Mouse (Mus musculus): Measurements from ENCODE around the gene Zdhhc14.
A peak's percentile ranks its signal among the peaks of the same experiment; 100 is the strongest.

Gene Zdhhc14

GRCm38 (mm10) chr17:5660317-5661080, 168.1 kb downstream of the Zdhhc14 start:
- DNase-seq (ENCODE audit: low read depth, low spot score): no peak

GRCm38 (mm10) chr17:5666652-5667051, 174.3 kb downstream of the Zdhhc14 start:
- DNase-seq (ENCODE audit: low read depth, low spot score): no peak

- DNase-seq (ENCODE audit: low read depth, low spot score): no peak
Observed at GRCm38 (mm10) chr17:5668456-5668855, 176.1 kb downstream of the Zdhhc14 start.

GRCm38 (mm10) chr17:5668981-5669380, 176.6 kb downstream of the Zdhhc14 start:
- DNase-seq (ENCODE audit: low read depth, low spot score): peak; percentile 3

- DNase-seq (ENCODE audit: low read depth, low spot score): no peak
Observed at GRCm38 (mm10) chr17:5675951-5676350, 183.6 kb downstream of the Zdhhc14 start.

- DNase-seq (ENCODE audit: low read depth, low spot score): no peak
Observed at GRCm38 (mm10) chr17:5679315-5679714, 187.0 kb downstream of the Zdhhc14 start.

GRCm38 (mm10) chr17:5685324-5685723, 193.0 kb downstream of the Zdhhc14 start:
- DNase-seq (ENCODE audit: low read depth, low spot score): no peak

GRCm38 (mm10) chr17:5687810-5688209, 195.5 kb downstream of the Zdhhc14 start:
- DNase-seq (ENCODE audit: low read depth, low spot score): no peak

- DNase-seq (ENCODE audit: low read depth, low spot score): no peak
Observed at GRCm38 (mm10) chr17:5688222-5688621, 195.9 kb downstream of the Zdhhc14 start.

GRCm38 (mm10) chr17:5688669-5689068, 196.3 kb downstream of the Zdhhc14 start:
- no peak for DNase-seq (ENCODE audit: low read depth, low spot score)

- no peak for DNase-seq (ENCODE audit: low read depth, low spot score)
Observed at GRCm38 (mm10) chr17:5690746-5691535, 198.6 kb downstream of the Zdhhc14 start.

- no peak for DNase-seq (ENCODE audit: low read depth, low spot score)
Observed at GRCm38 (mm10) chr17:5692661-5693060, 200.3 kb downstream of the Zdhhc14 start.

- no peak for DNase-seq (ENCODE audit: low read depth, low spot score)
Observed at GRCm38 (mm10) chr17:5693256-5693655, 200.9 kb downstream of the Zdhhc14 start.

- no peak for DNase-seq (ENCODE audit: low read depth, low spot score)
Observed at GRCm38 (mm10) chr17:5698447-5699096, 206.2 kb downstream of the Zdhhc14 start.

- DNase-seq (ENCODE audit: low read depth, low spot score): no peak
Observed at GRCm38 (mm10) chr17:5710320-5711104, 218.2 kb downstream of the Zdhhc14 start.

- DNase-seq (ENCODE audit: low read depth, low spot score): no peak
Observed at GRCm38 (mm10) chr17:5711861-5712260, 219.5 kb downstream of the Zdhhc14 start.

GRCm38 (mm10) chr17:5713141-5713540, 220.8 kb downstream of the Zdhhc14 start:
- DNase-seq (ENCODE audit: low read depth, low spot score): no peak

GRCm38 (mm10) chr17:5716912-5717311, 224.6 kb downstream of the Zdhhc14 start:
- no peak for DNase-seq (ENCODE audit: low read depth, low spot score)

- no peak for DNase-seq (ENCODE audit: low read depth, low spot score)
Observed at GRCm38 (mm10) chr17:5718768-5719387, 226.5 kb downstream of the Zdhhc14 start.

GRCm38 (mm10) chr17:5722802-5723201, 230.4 kb downstream of the Zdhhc14 start:
- DNase-seq (ENCODE audit: low read depth, low spot score): no peak

GRCm38 (mm10) chr17:5723601-5724189, 231.3 kb downstream of the Zdhhc14 start:
- DNase-seq (ENCODE audit: low read depth, low spot score): no peak
